Mouse (Mus musculus) lung, postnatal 0 days (tissue): ENCODE results near the gene Tmco4.

ENCODE experiments used
- CTCF ChIP-seq: IDR thresholded peaks from 2 replicates; pipeline ENCODE4 v1.5.1; 2016; ENCODE audit warnings: antibody characterized with exemption, mild to moderate bottlenecking
- EP300 ChIP-seq: IDR thresholded peaks from 2 replicates; pipeline ENCODE4 v1.6.1; 2016; ENCODE audit warnings: antibody characterized with exemption, mild to moderate bottlenecking, control low read depth

GRCm38 (mm10) chr4:139014793-139015192 lies 42.1 kb downstream of the Tmco4 start:
- TF ChIP-seq EP300, result no peak
- peak; percentile 51 for TF ChIP-seq CTCF
